Mouse (Mus musculus): Measurements from ENCODE around the gene Fgfr2.

DNA sequence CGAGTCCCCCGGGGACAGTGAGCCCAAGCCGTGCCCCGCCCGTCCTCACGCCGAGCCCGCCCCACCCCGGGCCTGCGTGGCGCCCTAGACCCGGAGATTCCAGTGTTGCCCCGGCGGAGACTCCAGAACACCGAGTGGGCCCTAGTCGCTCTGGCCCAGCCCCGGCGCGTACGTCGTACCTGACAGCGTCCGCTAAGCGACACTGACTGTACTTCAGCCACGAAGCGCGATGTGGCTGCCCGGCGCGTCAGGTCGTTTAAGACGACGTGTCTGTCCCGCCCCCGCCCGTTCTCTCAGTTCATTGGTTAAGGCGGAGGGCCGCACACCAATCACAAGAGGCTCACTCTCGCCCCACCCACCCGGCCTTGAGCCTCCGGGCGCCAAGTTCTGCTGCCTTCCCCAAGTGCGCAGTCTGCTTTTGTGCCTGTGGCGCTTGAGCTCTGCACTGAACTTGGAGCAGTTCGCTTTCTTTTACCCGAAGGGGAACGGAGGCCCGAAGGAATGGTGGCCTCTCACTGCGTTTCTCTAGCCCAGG is 547.0 kb downstream of the Fgfr2 start, which contains the start of gene Oat:
- TF ChIP-seq MAX (IDR thresholded peaks at IDR 0.05; ENCODE audit: low read depth) (no peak), MYOD1 (IDR thresholded peaks at IDR 0.05; ENCODE audit: control insufficient read depth in 1 of 3, insufficient read length in 2 of 3, low read depth in 2 of 3) (no peak), E2F4 (IDR thresholded peaks at IDR 0.05; ENCODE audit: insufficient read depth) (peak; percentile 81), POLR2A (IDR thresholded peaks at IDR 0.05; ENCODE audit: insufficient read length, low read depth) (peak; percentile 99), CEBPB (IDR thresholded peaks at IDR 0.05; ENCODE audit: insufficient read depth, poor library complexity, severe bottlenecking) (no peak)
